Mouse (Mus musculus) ES-Bruce4 (cell line): ENCODE data around the gene Tmprss9. TPM values are rescaled to one million over a fixed set of nuclear protein-coding genes. Genes with fewer than 3 reads are reported as not detected.
A peak's percentile ranks its signal among the peaks of the same experiment; 100 is the strongest.

ENCODE experiments used
- H3K27ac ChIP-seq: 2 replicates; pipeline ENCODE4 v1.5.1; 2012; ENCODE audit warnings: low read length, inconsistent platforms; ENCODE audit not compliant: insufficient read depth
- H3K27me3 ChIP-seq: 2 replicates; pipeline ENCODE4 v1.6.1; 2012; ENCODE audit warnings: mild to moderate bottlenecking, low read length, inconsistent platforms; ENCODE audit not compliant: control insufficient read depth, poor library complexity, insufficient read depth, severe bottlenecking
- H3K36me3 ChIP-seq: 2 replicates; pipeline ENCODE4 v1.6.1; 2012; ENCODE audit warnings: inconsistent platforms, mild to moderate bottlenecking, low read length, moderate library complexity; ENCODE audit not compliant: control insufficient read depth, poor library complexity, insufficient read depth, severe bottlenecking
- H3K4me1 ChIP-seq: one replicate; pipeline ENCODE4 v1.8.1; 2011; ENCODE audit warnings: low read length; ENCODE audit not compliant: control insufficient read depth, insufficient read depth
- H3K4me3 ChIP-seq: 2 replicates; pipeline ENCODE4 v1.5.1; 2011; ENCODE audit warnings: low read depth, mild to moderate bottlenecking, low read length
- H3K9ac ChIP-seq: 2 replicates; pipeline ENCODE4 v1.6.1; 2012; ENCODE audit warnings: low read depth, mild to moderate bottlenecking, inconsistent platforms; ENCODE audit not compliant: poor library complexity, severe bottlenecking
- H3K9me3 ChIP-seq: replicated peaks from 2 replicates; pipeline ENCODE4 v1.6.1; 2012; ENCODE audit warnings: mild to moderate bottlenecking, low read length, inconsistent platforms; ENCODE audit not compliant: control insufficient read depth, poor library complexity, insufficient read depth, severe bottlenecking
- CTCF ChIP-seq: IDR thresholded peaks from one replicate; pipeline ENCODE4 v1.8.1; 2011; ENCODE audit warnings: low read depth, low read length
- EP300 ChIP-seq: IDR thresholded peaks from 2 replicates; pipeline ENCODE4 v1.6.1; 2011; ENCODE audit warnings: low read depth, low read length; ENCODE audit not compliant: insufficient read depth
- POLR2A ChIP-seq: IDR thresholded peaks from one replicate; pipeline ENCODE4 v1.8.1; 2011; ENCODE audit warnings: low read length; ENCODE audit not compliant: insufficient read depth
- polyA plus RNA-seq: library from polyadenylated mRNA; stranded (reverse); fragments of >200 nt; gene quantifications from 2 replicates; pipeline ENCODE4 v1.2.4, GENCODE M21; 2011; ENCODE audit warnings: low read depth; ENCODE audit not compliant: missing spikeins, insufficient read depth, insufficient read length

Gene Tmprss9
- polyA plus RNA-seq, 1 experiment = 0.22 TPM

- no peak for TF ChIP-seq EP300
- no peak for TF ChIP-seq POLR2A
- no peak for TF ChIP-seq CTCF
- Histone ChIP-seq H3K27ac (peak overlapping the region; percentile 1; the same call in 1 of the 2 replicates), H3K36me3 (no peaks in the 10 kb centered on the region), H3K9ac (peak overlapping the region; percentile 67), H3K4me3 (peak overlapping the region; percentile 68), H3K4me1 (peaks cover 2% of the 10 kb centered on the region), H3K27me3 (no peaks in the 10 kb centered on the region), H3K9me3 (no peaks in the 10 kb centered on the region)
These were observed 28.1 kb downstream of the Tmprss9 start for GRCm38 (mm10) chr10:80899591-80900317.

GRCm38 (mm10) chr10:80900318-80901247 is 28.9 kb downstream of the Tmprss9 start, which contains the start of gene Timm13:
Gene Timm13, minus strand, starts transcription at chr10:80900969.
- Histone ChIP-seq H3K4me3 (peak within 1 kb of the TSS; percentile 68), H3K4me1 (peaks cover 2% of the 10 kb centered on the region), H3K9me3 (no peaks in the 10 kb centered on the region), H3K9ac (peak within 1 kb of the TSS; percentile 67), H3K36me3 (no peaks in the 10 kb centered on the region), H3K27me3 (no peaks in the 10 kb centered on the region), H3K27ac (peak within 1 kb of the TSS; percentile 6)
- TF ChIP-seq POLR2A (no peak), CTCF (no peak), EP300 (no peak)

GRCm38 (mm10) chr10:80901409-80902272 is 30.0 kb downstream of the Tmprss9 start:
- Histone ChIP-seq H3K9ac (no peak overlapping the region), H3K36me3 (no peaks in the 10 kb centered on the region), H3K4me1 (peaks cover 2% of the 10 kb centered on the region), H3K9me3 (no peaks in the 10 kb centered on the region), H3K4me3 (no peak overlapping the region), H3K27me3 (no peaks in the 10 kb centered on the region), H3K27ac (no peak overlapping the region)
- TF ChIP-seq EP300 (no peak), CTCF (no peak), POLR2A (no peak)

- TF ChIP-seq POLR2A = no peak
- TF ChIP-seq CTCF = no peak
- no peak for TF ChIP-seq EP300
- Histone ChIP-seq H3K9ac (no peak overlapping the region), H3K27me3 (no peaks in the 10 kb centered on the region), H3K27ac (no peak overlapping the region), H3K9me3 (no peaks in the 10 kb centered on the region), H3K4me3 (no peak overlapping the region), H3K36me3 (no peaks in the 10 kb centered on the region), H3K4me1 (peaks cover 2% of the 10 kb centered on the region)
These were observed 30.8 kb downstream of the Tmprss9 start for GRCm38 (mm10) chr10:80902273-80902940.

GRCm38 (mm10) chr10:80903282-80903681 is 31.6 kb downstream of the Tmprss9 start:
- TF ChIP-seq POLR2A = no peak
- TF ChIP-seq CTCF = no peak

More at GRCm38 (mm10) chr10:80903282-80903681, 31.6 kb downstream of the Tmprss9 start:
- H3K27me3 ChIP-seq = no peaks in the 10 kb centered on the region
- H3K4me1 ChIP-seq = peaks cover 2% of the 10 kb centered on the region
- no peak overlapping the region for H3K9ac ChIP-seq
- H3K9me3 ChIP-seq = no peaks in the 10 kb centered on the region
- no peak overlapping the region for H3K4me3 ChIP-seq
- no peaks in the 10 kb centered on the region for H3K36me3 ChIP-seq
- H3K27ac ChIP-seq = no peak overlapping the region
